Mouse (Mus musculus): Measurements from ENCODE around the gene Kazn. TPM values are rescaled to one million over a fixed set of nuclear protein-coding genes. Genes with fewer than 3 reads are reported as not detected.

The Kazn gene
- polyA plus RNA-seq, 1 experiment from 2014 or later: 16.4 TPM

- Histone ChIP-seq H3K9ac (no peak overlapping the region), H3K27ac (replicated peaks) (0 out of 2 replicates have a peak overlapping the region, but pooled peaks have one; percentile 1), H3K36me3 (no peaks in the 10 kb centered on the region), H3K4me3 (replicated peaks) (no peak overlapping the region), H3K4me1 (peaks cover 30% of the 10 kb centered on the region), H3K27me3 (no peaks in the 10 kb centered on the region), H3K4me2 (replicated peaks) (no peak overlapping the region), H3K9me3 (replicated peaks) (no peaks in the 10 kb centered on the region)
- no peak for ATAC-seq (ENCODE audit: insufficient number of reproducible peaks, low FRiP score, low TSS enrichment, low read depth)
- 63% methylated on average over 18 of the region's 18 CpGs for WGBS
Measured at GRCm38 (mm10) chr4:142060455-142061378, 178.5 kb downstream of the Kazn start.

GRCm38 (mm10) chr4:142059841-142060193 is 179.4 kb downstream of the Kazn start:
- Histone ChIP-seq H3K4me3 (replicated peaks) (no peak overlapping the region), H3K4me2 (replicated peaks) (no peak overlapping the region), H3K36me3 (no peaks in the 10 kb centered on the region), H3K27ac (replicated peaks) (no peak overlapping the region), H3K4me1 (peaks cover 24% of the 10 kb centered on the region), H3K27me3 (no peaks in the 10 kb centered on the region), H3K9ac (no peak overlapping the region), H3K9me3 (replicated peaks) (no peaks in the 10 kb centered on the region)
- WGBS: 75% methylated on average over 8 of the region's 8 CpGs
- ATAC-seq (ENCODE audit: insufficient number of reproducible peaks, low FRiP score, low TSS enrichment, low read depth): no peak

- no peaks in the 10 kb centered on the region for H3K36me3 ChIP-seq
- no peak overlapping the region for H3K4me2 ChIP-seq (replicated peaks)
- H3K27ac ChIP-seq (replicated peaks): no peak overlapping the region
- ATAC-seq (ENCODE audit: insufficient number of reproducible peaks, low FRiP score, low TSS enrichment, low read depth): no peak
- no peaks in the 10 kb centered on the region for H3K9me3 ChIP-seq (replicated peaks)
- H3K9ac ChIP-seq: no peak overlapping the region
- H3K27me3 ChIP-seq: no peaks in the 10 kb centered on the region
- WGBS: 77% methylated on average over 13 of the region's 13 CpGs
- H3K4me1 ChIP-seq: peaks cover 24% of the 10 kb centered on the region
- no peak overlapping the region for H3K4me3 ChIP-seq (replicated peaks)
Measured at GRCm38 (mm10) chr4:142059113-142059840, 179.9 kb downstream of the Kazn start.

- Histone ChIP-seq H3K27me3 (no peaks in the 10 kb centered on the region), H3K4me1 (peaks cover 21% of the 10 kb centered on the region), H3K9ac (no peak overlapping the region), H3K4me3 (replicated peaks) (no peak overlapping the region), H3K27ac (replicated peaks) (peak overlapping the region; percentile 58; the same call in 1 of the 2 replicates), H3K36me3 (no peaks in the 10 kb centered on the region), H3K9me3 (replicated peaks) (no peaks in the 10 kb centered on the region), H3K4me2 (replicated peaks) (no peak overlapping the region)
- no peak for ATAC-seq (ENCODE audit: insufficient number of reproducible peaks, low FRiP score, low TSS enrichment, low read depth)
- WGBS: 58% methylated on average over 22 of the region's 22 CpGs
Measured at GRCm38 (mm10) chr4:142057529-142058216, 181.5 kb downstream of the Kazn start.

GRCm38 (mm10) chr4:142055600-142055999 is 183.6 kb downstream of the Kazn start:
- H3K9ac ChIP-seq: no peak overlapping the region
- H3K27me3 ChIP-seq: no peaks in the 10 kb centered on the region
- H3K4me3 ChIP-seq (replicated peaks): no peak overlapping the region
- 74% methylated on average over 8 of the region's 8 CpGs for WGBS
- no peak overlapping the region for H3K27ac ChIP-seq (replicated peaks)
- no peaks in the 10 kb centered on the region for H3K9me3 ChIP-seq (replicated peaks)
- H3K4me2 ChIP-seq (replicated peaks): no peak overlapping the region
- ATAC-seq (ENCODE audit: insufficient number of reproducible peaks, low FRiP score, low TSS enrichment, low read depth): no peak
- H3K4me1 ChIP-seq: peaks cover 21% of the 10 kb centered on the region
- no peaks in the 10 kb centered on the region for H3K36me3 ChIP-seq

- no peak overlapping the region for H3K27ac ChIP-seq (replicated peaks)
- ATAC-seq (ENCODE audit: insufficient number of reproducible peaks, low FRiP score, low TSS enrichment, low read depth): no peak
- no peaks in the 10 kb centered on the region for H3K9me3 ChIP-seq (replicated peaks)
- no peak overlapping the region for H3K4me3 ChIP-seq (replicated peaks)
- 83% methylated on average over 11 of the region's 11 CpGs for WGBS
- H3K36me3 ChIP-seq: no peaks in the 10 kb centered on the region
- no peaks in the 10 kb centered on the region for H3K27me3 ChIP-seq
- no peak overlapping the region for H3K9ac ChIP-seq
- H3K4me2 ChIP-seq (replicated peaks): no peak overlapping the region
- peaks cover 18% of the 10 kb centered on the region for H3K4me1 ChIP-seq
Measured at GRCm38 (mm10) chr4:142054580-142054979, 184.6 kb downstream of the Kazn start.

- Histone ChIP-seq H3K36me3 (no peaks in the 10 kb centered on the region), H3K9ac (no peak overlapping the region), H3K4me2 (replicated peaks) (no peak overlapping the region), H3K9me3 (replicated peaks) (no peaks in the 10 kb centered on the region), H3K4me3 (replicated peaks) (no peak overlapping the region), H3K4me1 (peaks cover 15% of the 10 kb centered on the region), H3K27ac (replicated peaks) (no peak overlapping the region), H3K27me3 (no peaks in the 10 kb centered on the region)
- ATAC-seq (ENCODE audit: insufficient number of reproducible peaks, low FRiP score, low TSS enrichment, low read depth): no peak
- WGBS: 49% methylated on average over 9 of the region's 9 CpGs
Measured at GRCm38 (mm10) chr4:142053661-142054448, 185.3 kb downstream of the Kazn start.

- Histone ChIP-seq H3K27ac (replicated peaks) (no peak overlapping the region), H3K4me2 (replicated peaks) (no peak overlapping the region), H3K9ac (no peak overlapping the region), H3K4me3 (replicated peaks) (no peak overlapping the region), H3K36me3 (no peaks in the 10 kb centered on the region), H3K9me3 (replicated peaks) (no peaks in the 10 kb centered on the region), H3K4me1 (peaks cover 15% of the 10 kb centered on the region), H3K27me3 (no peaks in the 10 kb centered on the region)
- 44% methylated on average over 4 of the region's 4 CpGs for WGBS
- no peak for ATAC-seq (ENCODE audit: insufficient number of reproducible peaks, low FRiP score, low TSS enrichment, low read depth)
Measured at GRCm38 (mm10) chr4:142053261-142053660, 185.9 kb downstream of the Kazn start.

- no peaks in the 10 kb centered on the region for H3K36me3 ChIP-seq
- WGBS: 25% methylated on average over 22 of the region's 22 CpGs
- H3K4me3 ChIP-seq (replicated peaks): no peak overlapping the region
- no peak overlapping the region for H3K27ac ChIP-seq (replicated peaks)
- H3K9me3 ChIP-seq (replicated peaks): no peaks in the 10 kb centered on the region
- H3K4me1 ChIP-seq: peaks cover 10% of the 10 kb centered on the region
- no peak for ATAC-seq (ENCODE audit: insufficient number of reproducible peaks, low FRiP score, low TSS enrichment, low read depth)
- no peak overlapping the region for H3K9ac ChIP-seq
- H3K4me2 ChIP-seq (replicated peaks): peak overlapping the region; percentile 30
- no peaks in the 10 kb centered on the region for H3K27me3 ChIP-seq
Measured at GRCm38 (mm10) chr4:142052391-142053132, 186.6 kb downstream of the Kazn start.
